Mouse (Mus musculus) hindbrain, embryonic 12.5 days (tissue): ENCODE data around the gene Scube2. TPM values are rescaled to one million over a fixed set of nuclear protein-coding genes. Genes with fewer than 3 reads are reported as not detected.

Experiments
- ATAC-seq: fragments of 200-750 bp; cut with Nextera tagmentation; 2 replicates; pipeline ENCODE4 v1.8.0; 2017; ENCODE audit warnings: moderate TSS enrichment; ENCODE audit not compliant: low FRiP score
- H3K27ac ChIP-seq: fragments of 300-500 bp; sonication (generic); 2 replicates; pipeline ENCODE4 v1.5.1; 2016; ENCODE audit warnings: mild to moderate bottlenecking
- H3K27me3 ChIP-seq: fragments of 300-500 bp; sonication (generic); 2 replicates; pipeline ENCODE4 v1.6.1; 2016; ENCODE audit warnings: mild to moderate bottlenecking
- H3K36me3 ChIP-seq: fragments of 300-500 bp; sonication (generic); 2 replicates; pipeline ENCODE4 v1.6.1; 2016; ENCODE audit warnings: mild to moderate bottlenecking
- H3K4me1 ChIP-seq: fragments of 300-500 bp; sonication (generic); 2 replicates; pipeline ENCODE4 v1.6.1; 2016
- H3K4me2 ChIP-seq: fragments of 300-500 bp; sonication (generic); replicated peaks from 2 replicates; pipeline ENCODE4 v1.6.1; 2016; ENCODE audit warnings: mild to moderate bottlenecking
- H3K4me3 ChIP-seq: fragments of 300-500 bp; sonication (generic); 2 replicates; pipeline ENCODE4 v1.5.1; 2016; ENCODE audit warnings: mild to moderate bottlenecking
- H3K9ac ChIP-seq: fragments of 300-500 bp; sonication (generic); 2 replicates; pipeline ENCODE4 v1.6.1; 2016; ENCODE audit warnings: mild to moderate bottlenecking, moderate library complexity
- H3K9me3 ChIP-seq: fragments of 300-500 bp; sonication (generic); replicated peaks from 2 replicates; pipeline ENCODE4 v1.6.1; 2016; ENCODE audit warnings: mild to moderate bottlenecking
- WGBS: fragments of 180-500 bp; shearing (Covaris S2); methylation state at CpG from one replicate; pipeline ENCODE4 v1.1.7; 2016; 5-methylcytosine and 5-hydroxymethylcytosine counted together
- polyA plus RNA-seq: library from polyadenylated mRNA; unstranded; fragments of >200 nt; fragmentation: Nextera tagmentation; extraction: Ambion mirVana; gene quantifications from 2 replicates; pipeline ENCODE4 v1.2.1, GENCODE M21; 2016

Scube2 gene
- polyA plus RNA-seq, 1 experiment from 2014 or later, result 2.4 TPM

DNA sequence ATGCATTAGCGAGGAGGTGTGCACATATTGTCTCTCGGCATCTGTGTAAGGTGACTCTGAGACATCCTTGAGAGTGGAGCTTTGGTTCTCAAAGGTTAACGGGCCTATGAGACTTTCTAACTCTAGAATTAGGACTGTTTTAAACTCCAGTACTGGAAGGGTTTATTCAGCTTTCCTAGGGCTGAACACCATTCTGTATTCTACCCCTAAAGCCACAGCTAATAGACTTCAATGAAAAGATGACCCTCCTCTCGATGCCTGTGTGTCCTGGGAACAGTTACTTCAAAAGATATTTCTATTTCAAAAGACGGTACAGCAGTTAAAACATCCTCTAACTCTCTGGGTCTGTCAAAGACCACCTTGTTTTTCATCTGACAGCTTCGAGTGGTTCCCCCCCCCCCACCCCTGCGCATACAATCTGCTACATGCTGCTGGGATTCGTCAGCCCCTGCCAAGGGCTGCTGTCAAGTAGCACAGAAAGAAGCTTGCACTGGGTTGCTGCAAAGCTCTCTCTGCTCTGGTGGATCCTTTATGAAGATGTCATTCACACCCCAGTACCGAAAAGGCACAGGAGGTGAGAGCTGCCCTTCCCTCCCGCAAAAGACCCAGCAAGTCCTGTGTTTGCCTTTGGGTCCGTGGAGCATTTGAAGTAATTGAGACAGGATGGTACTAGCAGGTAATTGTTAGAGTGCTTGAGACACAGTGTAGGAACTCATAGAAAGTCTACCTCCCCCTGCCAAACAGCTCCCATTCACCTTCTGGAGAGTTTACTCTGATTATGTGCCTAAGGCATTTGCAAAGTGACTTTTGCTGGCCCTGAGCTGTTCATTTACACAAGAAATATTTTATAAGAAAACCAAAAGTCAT lies 16.4 kb downstream of the Scube2 start:
- no peak overlapping the region for H3K4me3 ChIP-seq
- no peak overlapping the region for H3K9ac ChIP-seq
- H3K27ac ChIP-seq, result 0 out of 2 replicates have a peak overlapping the region, but pooled peaks have one; percentile 14
- H3K4me2 ChIP-seq, result no peak overlapping the region
- no peaks in the 10 kb centered on the region for H3K27me3 ChIP-seq
- H3K9me3 ChIP-seq, result no peaks in the 10 kb centered on the region
- peak; percentile 80 for ATAC-seq
- 30% methylated on average over 11 of the region's 11 CpGs for WGBS
- H3K4me1 ChIP-seq, result peaks cover 24% of the 10 kb centered on the region
- H3K36me3 ChIP-seq, result no peaks in the 10 kb centered on the region

- H3K4me1 ChIP-seq, result peaks cover 7% of the 10 kb centered on the region
- no peaks in the 10 kb centered on the region for H3K36me3 ChIP-seq
- no peak overlapping the region for H3K9ac ChIP-seq
- no peak for ATAC-seq
- 83% methylated on average over 6 of the region's 6 CpGs for WGBS
- H3K4me2 ChIP-seq, result no peak overlapping the region
- no peaks in the 10 kb centered on the region for H3K9me3 ChIP-seq
- no peak overlapping the region for H3K27ac ChIP-seq
- H3K4me3 ChIP-seq, result no peak overlapping the region
- H3K27me3 ChIP-seq, result no peaks in the 10 kb centered on the region
Measured at GRCm38 (mm10) chr7:109844100-109844499, 21.4 kb downstream of the Scube2 start.

- Histone ChIP-seq H3K4me1 (no peaks in the 10 kb centered on the region), H3K9ac (no peak overlapping the region), H3K27me3 (no peaks in the 10 kb centered on the region), H3K36me3 (no peaks in the 10 kb centered on the region), H3K9me3 (no peaks in the 10 kb centered on the region), H3K4me3 (no peak overlapping the region), H3K27ac (no peak overlapping the region), H3K4me2 (no peak overlapping the region)
- ATAC-seq, result peak; percentile 35
- WGBS, result 86% methylated on average over 13 of the region's 13 CpGs
Measured at GRCm38 (mm10) chr7:109841618-109842418, 23.7 kb downstream of the Scube2 start.

DNA sequence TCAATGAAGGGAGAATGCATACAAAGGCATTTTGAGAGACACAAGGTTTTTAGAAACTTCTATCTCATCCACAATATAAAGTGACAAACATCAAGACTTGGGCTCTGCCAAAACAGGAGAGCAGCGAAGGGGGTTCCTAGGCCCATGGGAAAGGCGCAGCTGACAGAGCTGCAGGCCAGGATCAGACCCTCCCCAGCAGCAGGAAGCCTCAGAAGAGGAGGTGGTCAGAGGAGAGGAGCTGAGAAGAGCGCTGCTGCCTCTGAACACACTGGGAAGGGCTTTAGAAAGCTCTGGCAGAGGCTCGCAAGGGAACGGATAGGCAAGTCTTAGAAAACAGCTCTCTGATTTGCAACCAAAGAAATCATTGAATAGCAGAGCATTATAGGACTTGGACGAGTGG lies 24.4 kb downstream of the Scube2 start:
- no peaks in the 10 kb centered on the region for H3K36me3 ChIP-seq
- no peak overlapping the region for H3K9ac ChIP-seq
- WGBS, result 61% methylated on average over 6 of the region's 6 CpGs
- H3K27me3 ChIP-seq, result no peaks in the 10 kb centered on the region
- H3K9me3 ChIP-seq, result no peaks in the 10 kb centered on the region
- H3K4me2 ChIP-seq, result no peak overlapping the region
- H3K4me3 ChIP-seq, result no peak overlapping the region
- H3K4me1 ChIP-seq, result no peaks in the 10 kb centered on the region
- ATAC-seq, result no peak
- H3K27ac ChIP-seq, result no peak overlapping the region

DNA sequence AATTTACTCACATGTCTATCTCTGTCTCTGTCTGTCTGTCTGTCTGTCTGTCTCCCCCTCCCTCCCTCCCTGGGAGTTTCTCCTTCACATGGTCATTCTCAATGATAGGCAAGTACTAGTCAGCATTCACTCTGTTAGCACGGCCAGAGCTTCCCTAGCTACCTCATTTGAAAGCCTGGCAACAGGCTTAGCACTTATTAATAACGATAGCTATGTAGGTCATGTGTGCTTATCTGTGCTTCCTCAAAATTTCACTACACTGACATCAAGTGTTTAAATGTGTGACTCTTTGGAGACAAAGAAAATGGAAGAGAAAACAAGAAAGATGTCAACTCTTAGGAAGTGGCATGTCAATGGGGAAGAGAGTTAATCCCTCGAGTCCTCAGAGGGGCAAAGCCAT lies 26.9 kb downstream of the Scube2 start:
- no peak for ATAC-seq
- H3K9me3 ChIP-seq, result no peaks in the 10 kb centered on the region
- no peak overlapping the region for H3K4me2 ChIP-seq
- no peak overlapping the region for H3K27ac ChIP-seq
- H3K27me3 ChIP-seq, result no peaks in the 10 kb centered on the region
- no peaks in the 10 kb centered on the region for H3K4me1 ChIP-seq
- no peaks in the 10 kb centered on the region for H3K36me3 ChIP-seq
- no peak overlapping the region for H3K4me3 ChIP-seq
- WGBS, result 86% methylated on average over 3 of the region's 3 CpGs
- H3K9ac ChIP-seq, result no peak overlapping the region

DNA sequence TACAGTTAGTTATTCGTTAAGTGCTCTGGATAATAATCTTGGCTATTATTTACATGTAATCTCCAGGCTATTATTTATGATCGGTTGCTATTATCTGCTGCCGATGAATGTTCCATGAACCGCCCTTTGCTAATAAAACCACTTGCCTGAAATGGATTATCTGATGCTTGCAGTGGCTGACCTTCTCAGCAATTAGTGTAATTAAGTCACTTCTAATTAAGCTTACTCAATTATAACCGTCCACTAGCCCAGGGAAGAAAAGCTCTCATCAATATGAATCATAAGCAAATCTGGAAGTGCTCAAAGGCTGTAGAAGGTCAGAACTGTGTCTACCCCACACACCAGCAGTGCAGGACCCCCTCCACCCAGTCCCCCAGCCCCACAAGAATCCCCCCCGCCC lies 27.8 kb downstream of the Scube2 start:
- Histone ChIP-seq H3K4me1 (no peaks in the 10 kb centered on the region), H3K9me3 (no peaks in the 10 kb centered on the region), H3K36me3 (no peaks in the 10 kb centered on the region), H3K27me3 (no peaks in the 10 kb centered on the region), H3K4me2 (no peak overlapping the region), H3K4me3 (no peak overlapping the region), H3K27ac (no peak overlapping the region), H3K9ac (no peak overlapping the region)
- 86% methylated on average over 6 of the region's 6 CpGs for WGBS
- no peak for ATAC-seq

- Histone ChIP-seq H3K9ac (no peak overlapping the region), H3K27ac (no peak overlapping the region), H3K4me1 (no peaks in the 10 kb centered on the region), H3K4me2 (no peak overlapping the region), H3K9me3 (no peaks in the 10 kb centered on the region), H3K36me3 (no peaks in the 10 kb centered on the region), H3K4me3 (no peak overlapping the region), H3K27me3 (no peaks in the 10 kb centered on the region)
- ATAC-seq, result no peak
- 74% methylated on average over 6 of the region's 6 CpGs for WGBS
Measured at GRCm38 (mm10) chr7:109834894-109835293, 30.6 kb downstream of the Scube2 start.

DNA sequence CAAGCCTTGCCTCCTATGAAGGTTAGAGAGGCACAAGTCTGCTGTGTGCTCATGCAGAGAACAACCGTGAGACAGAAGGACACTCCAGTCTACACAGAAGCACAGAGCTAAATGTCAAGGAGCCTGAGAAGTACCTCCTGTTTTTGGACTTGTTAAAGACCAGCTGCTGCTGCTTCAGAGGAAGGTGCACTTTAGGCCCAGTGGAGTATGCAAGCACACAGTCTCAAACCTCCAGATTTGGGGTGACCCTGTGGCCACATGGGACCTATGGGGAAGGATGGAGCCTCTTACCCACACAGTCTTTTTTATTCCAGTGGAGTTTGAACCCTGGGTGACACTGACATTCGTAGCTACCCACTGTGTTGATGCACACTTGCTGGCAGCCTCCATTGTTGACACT lies 34.1 kb downstream of the Scube2 start:
- 71% methylated on average over 2 of the region's 2 CpGs for WGBS
- Histone ChIP-seq H3K4me3 (no peak overlapping the region), H3K27ac (no peak overlapping the region), H3K36me3 (no peaks in the 10 kb centered on the region), H3K27me3 (no peaks in the 10 kb centered on the region), H3K9ac (no peak overlapping the region), H3K4me1 (no peaks in the 10 kb centered on the region), H3K9me3 (no peaks in the 10 kb centered on the region), H3K4me2 (no peak overlapping the region)
- ATAC-seq, result no peak

DNA sequence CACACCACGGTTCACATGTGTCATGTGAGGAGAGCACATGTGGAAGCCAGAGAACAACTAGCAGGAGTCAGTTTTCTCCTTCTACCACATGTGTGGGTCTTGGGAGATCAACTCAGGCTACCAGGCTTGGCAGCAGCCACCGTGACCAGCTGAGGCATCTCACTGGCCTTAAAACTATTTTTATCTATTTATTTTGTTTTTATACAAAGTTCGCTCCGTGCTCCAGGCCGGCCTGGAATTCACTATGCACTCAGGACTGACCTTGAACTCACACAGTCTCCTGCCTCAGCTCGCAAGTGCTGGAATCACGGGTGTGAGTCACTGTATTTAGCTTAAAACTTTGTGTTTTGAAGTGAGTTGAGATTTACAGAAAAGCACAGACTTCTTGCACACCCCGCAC lies 38.6 kb downstream of the Scube2 start:
- 89% methylated on average over 8 of the region's 8 CpGs for WGBS
- H3K4me3 ChIP-seq, result no peak overlapping the region
- no peak overlapping the region for H3K4me2 ChIP-seq
- H3K4me1 ChIP-seq, result no peaks in the 10 kb centered on the region
- no peak for ATAC-seq
- no peaks in the 10 kb centered on the region for H3K36me3 ChIP-seq
- no peak overlapping the region for H3K27ac ChIP-seq
- no peak overlapping the region for H3K9ac ChIP-seq
- H3K9me3 ChIP-seq, result no peaks in the 10 kb centered on the region
- no peaks in the 10 kb centered on the region for H3K27me3 ChIP-seq

- 79% methylated on average over 14 of the region's 14 CpGs for WGBS
- Histone ChIP-seq H3K4me2 (no peak overlapping the region), H3K27me3 (no peaks in the 10 kb centered on the region), H3K4me3 (no peak overlapping the region), H3K27ac (no peak overlapping the region), H3K4me1 (no peaks in the 10 kb centered on the region), H3K9ac (no peak overlapping the region), H3K36me3 (no peaks in the 10 kb centered on the region), H3K9me3 (no peaks in the 10 kb centered on the region)
- no peak for ATAC-seq
Measured at GRCm38 (mm10) chr7:109825293-109825692, 40.2 kb downstream of the Scube2 start.

- H3K27me3 ChIP-seq, result no peaks in the 10 kb centered on the region
- no peak for ATAC-seq
- no peak overlapping the region for H3K4me2 ChIP-seq
- no peaks in the 10 kb centered on the region for H3K9me3 ChIP-seq
- H3K36me3 ChIP-seq, result no peaks in the 10 kb centered on the region
- 88% methylated on average over 4 of the region's 4 CpGs for WGBS
- H3K4me1 ChIP-seq, result peaks cover 7% of the 10 kb centered on the region; the same call in 1 of the 2 replicates
- H3K9ac ChIP-seq, result no peak overlapping the region
- H3K4me3 ChIP-seq, result no peak overlapping the region
- no peak overlapping the region for H3K27ac ChIP-seq
Measured at GRCm38 (mm10) chr7:109818600-109818999, 46.9 kb downstream of the Scube2 start.

GRCm38 (mm10) chr7:109817954-109818353 lies 47.5 kb downstream of the Scube2 start:
- H3K9ac ChIP-seq, result no peak overlapping the region
- no peak overlapping the region for H3K4me3 ChIP-seq
- no peaks in the 10 kb centered on the region for H3K9me3 ChIP-seq
- no peaks in the 10 kb centered on the region for H3K36me3 ChIP-seq
- peaks cover 12% of the 10 kb centered on the region; the same call in 1 of the 2 replicates for H3K4me1 ChIP-seq
- no peak for ATAC-seq
- no peak overlapping the region for H3K4me2 ChIP-seq
- no peak overlapping the region for H3K27ac ChIP-seq
- no peaks in the 10 kb centered on the region for H3K27me3 ChIP-seq
